Mouse (Mus musculus) neural tube, embryonic 15.5 days (tissue): ENCODE measurements around the gene Gm21970. TPM values are rescaled to one million over a fixed set of nuclear protein-coding genes. Genes with fewer than 3 reads are reported as not detected.

Source experiments
- ATAC-seq: fragments of 200-750 bp; cut with Nextera tagmentation; 2 replicates; pipeline ENCODE4 v1.8.0; 2017; ENCODE audit warnings: mild to moderate bottlenecking, moderate TSS enrichment, moderate library complexity; ENCODE audit not compliant: low FRiP score
- H3K27ac ChIP-seq: fragments of 300-500 bp; sonication (generic); replicated peaks from 2 replicates; pipeline ENCODE4 v1.5.1; 2015; ENCODE audit warnings: mild to moderate bottlenecking, inconsistent platforms
- H3K27me3 ChIP-seq: fragments of 300-500 bp; sonication (generic); replicated peaks from 2 replicates; pipeline ENCODE4 v1.6.1; 2015; ENCODE audit warnings: inconsistent platforms
- H3K36me3 ChIP-seq: fragments of 300-500 bp; sonication (generic); 2 replicates; pipeline ENCODE4 v1.6.1; 2015; ENCODE audit warnings: inconsistent platforms
- H3K4me1 ChIP-seq: fragments of 300-500 bp; sonication (generic); 2 replicates; pipeline ENCODE4 v1.6.1; 2015; ENCODE audit warnings: inconsistent platforms
- H3K4me2 ChIP-seq: fragments of 300-500 bp; sonication (generic); 2 replicates; pipeline ENCODE4 v1.6.1; 2015; ENCODE audit warnings: inconsistent platforms, mild to moderate bottlenecking, moderate library complexity
- H3K4me3 ChIP-seq: fragments of 300-500 bp; sonication (generic); replicated peaks from 2 replicates; pipeline ENCODE4 v1.5.1; 2015; ENCODE audit warnings: mild to moderate bottlenecking, inconsistent platforms
- H3K9ac ChIP-seq: fragments of 300-500 bp; sonication (generic); replicated peaks from 2 replicates; pipeline ENCODE4 v1.6.1; 2015; ENCODE audit warnings: mild to moderate bottlenecking, inconsistent platforms
- H3K9me3 ChIP-seq: fragments of 300-500 bp; sonication (generic); replicated peaks from 2 replicates; pipeline ENCODE4 v1.6.1; 2016; ENCODE audit warnings: inconsistent platforms
- WGBS: fragments of 180-500 bp; shearing (Covaris S2); methylation state at CpG from one replicate; pipeline ENCODE4 v1.1.7; 2015; ENCODE audit warnings: mixed read lengths; 5-methylcytosine and 5-hydroxymethylcytosine counted together
- polyA plus RNA-seq: library from polyadenylated mRNA; unstranded; fragments of >200 nt; fragmentation: Nextera tagmentation; extraction: Ambion mirVana; gene quantifications from 2 replicates; pipeline ENCODE4 v1.2.1, GENCODE M21; 2015

Gm21970 gene
- polyA plus RNA-seq, 1 experiment from 2014 or later: not detected

- Histone ChIP-seq H3K9me3 (no peaks in the 10 kb centered on the region), H3K36me3 (peaks cover 26% of the 10 kb centered on the region), H3K27ac (no peak overlapping the region), H3K27me3 (no peaks in the 10 kb centered on the region), H3K4me1 (no peaks in the 10 kb centered on the region), H3K4me2 (no peak overlapping the region), H3K9ac (no peak overlapping the region), H3K4me3 (no peak overlapping the region)
- 91% methylated on average over 10 of the region's 10 CpGs for WGBS
- ATAC-seq: no peak
These were observed 5.0 kb upstream of the Gm21970 start for GRCm38 (mm10) chr16:91386419-91387120.

GRCm38 (mm10) chr16:91387121-91387486 lies 4.4 kb upstream of the Gm21970 start:
- H3K36me3 ChIP-seq: peaks cover 31% of the 10 kb centered on the region
- H3K27me3 ChIP-seq: no peaks in the 10 kb centered on the region
- no peak overlapping the region for H3K4me3 ChIP-seq
- no peak overlapping the region for H3K9ac ChIP-seq
- WGBS: 82% methylated on average over 3 of the region's 3 CpGs
- no peaks in the 10 kb centered on the region for H3K4me1 ChIP-seq
- ATAC-seq: no peak
- H3K27ac ChIP-seq: no peak overlapping the region
- no peaks in the 10 kb centered on the region for H3K9me3 ChIP-seq
- no peak overlapping the region for H3K4me2 ChIP-seq

- Histone ChIP-seq H3K36me3 (peaks cover 56% of the 10 kb centered on the region), H3K9ac (no peak overlapping the region), H3K27ac (no peak overlapping the region), H3K27me3 (no peaks in the 10 kb centered on the region), H3K4me2 (no peak overlapping the region), H3K4me1 (no peaks in the 10 kb centered on the region), H3K9me3 (no peaks in the 10 kb centered on the region), H3K4me3 (no peak overlapping the region)
- WGBS: 95% methylated on average over 4 of the region's 4 CpGs
- ATAC-seq: no peak
These were observed 1.4 kb upstream of the Gm21970 start for GRCm38 (mm10) chr16:91390100-91390499.

- Histone ChIP-seq H3K27ac (no peak overlapping the region), H3K4me2 (no peak overlapping the region), H3K9ac (no peak overlapping the region), H3K36me3 (peaks cover 37% of the 10 kb centered on the region), H3K27me3 (no peaks in the 10 kb centered on the region), H3K4me3 (no peak overlapping the region), H3K9me3 (no peaks in the 10 kb centered on the region), H3K4me1 (no peaks in the 10 kb centered on the region)
- no peak for ATAC-seq
- 89% methylated on average over 4 of the region's 4 CpGs for whole genome bisulfite sequencing
These were observed 3.4 kb downstream of the Gm21970 start for GRCm38 (mm10) chr16:91394826-91395410.

GRCm38 (mm10) chr16:91395633-91396392 lies 4.3 kb downstream of the Gm21970 start:
- H3K4me3 ChIP-seq: no peak overlapping the region
- peaks cover 37% of the 10 kb centered on the region for H3K36me3 ChIP-seq
- 73% methylated on average over 8 of the region's 8 CpGs for WGBS
- no peaks in the 10 kb centered on the region for H3K9me3 ChIP-seq
- no peak overlapping the region for H3K4me2 ChIP-seq
- no peaks in the 10 kb centered on the region for H3K27me3 ChIP-seq
- H3K27ac ChIP-seq: no peak overlapping the region
- no peak for ATAC-seq
- H3K4me1 ChIP-seq: no peaks in the 10 kb centered on the region
- no peak overlapping the region for H3K9ac ChIP-seq

GRCm38 (mm10) chr16:91396844-91397537 lies 5.5 kb downstream of the Gm21970 start:
- Histone ChIP-seq H3K27me3 (no peaks in the 10 kb centered on the region), H3K27ac (no peak overlapping the region), H3K4me2 (no peak overlapping the region), H3K4me3 (no peak overlapping the region), H3K36me3 (peaks cover 29% of the 10 kb centered on the region), H3K9me3 (no peaks in the 10 kb centered on the region), H3K9ac (no peak overlapping the region), H3K4me1 (no peaks in the 10 kb centered on the region)
- 82% methylated on average over 10 of the region's 10 CpGs for WGBS
- ATAC-seq: no peak

GRCm38 (mm10) chr16:91398030-91398429 lies 6.5 kb downstream of the Gm21970 start:
- Histone ChIP-seq H3K4me1 (no peaks in the 10 kb centered on the region), H3K9ac (no peak overlapping the region), H3K27me3 (no peaks in the 10 kb centered on the region), H3K4me2 (no peak overlapping the region), H3K27ac (no peak overlapping the region), H3K36me3 (peaks cover 19% of the 10 kb centered on the region), H3K4me3 (no peak overlapping the region), H3K9me3 (no peaks in the 10 kb centered on the region)
- 86% methylated on average over 12 of the region's 12 CpGs for WGBS
- no peak for ATAC-seq

- H3K27me3 ChIP-seq: no peaks in the 10 kb centered on the region
- no peak overlapping the region for H3K4me3 ChIP-seq
- WGBS: 96% methylated on average over 7 of the region's 7 CpGs
- no peaks in the 10 kb centered on the region for H3K9me3 ChIP-seq
- H3K4me1 ChIP-seq: no peaks in the 10 kb centered on the region
- no peak for ATAC-seq
- no peak overlapping the region for H3K4me2 ChIP-seq
- peaks cover 16% of the 10 kb centered on the region for H3K36me3 ChIP-seq
- no peak overlapping the region for H3K27ac ChIP-seq
- no peak overlapping the region for H3K9ac ChIP-seq
These were observed 7.4 kb downstream of the Gm21970 start for GRCm38 (mm10) chr16:91398944-91399343.

- ATAC-seq: no peak
- Histone ChIP-seq H3K36me3 (peaks cover 9% of the 10 kb centered on the region), H3K4me1 (peaks cover 12% of the 10 kb centered on the region), H3K4me2 (no peak overlapping the region), H3K9ac (no peak overlapping the region), H3K27me3 (no peaks in the 10 kb centered on the region), H3K4me3 (no peak overlapping the region), H3K27ac (no peak overlapping the region), H3K9me3 (no peaks in the 10 kb centered on the region)
- 83% methylated on average over 6 of the region's 6 CpGs for WGBS
These were observed 10.1 kb downstream of the Gm21970 start for GRCm38 (mm10) chr16:91401569-91402165.

GRCm38 (mm10) chr16:91403784-91404183 lies 12.3 kb downstream of the Gm21970 start:
- H3K4me3 ChIP-seq: no peak overlapping the region
- 81% methylated on average over 9 of the region's 9 CpGs for WGBS
- no peaks in the 10 kb centered on the region for H3K27me3 ChIP-seq
- H3K9me3 ChIP-seq: no peaks in the 10 kb centered on the region
- no peak overlapping the region for H3K9ac ChIP-seq
- H3K4me1 ChIP-seq: peaks cover 18% of the 10 kb centered on the region
- H3K4me2 ChIP-seq: no peak overlapping the region
- peaks cover 9% of the 10 kb centered on the region for H3K36me3 ChIP-seq
- no peak for ATAC-seq
- H3K27ac ChIP-seq: no peak overlapping the region

- no peak overlapping the region for H3K27ac ChIP-seq
- no peak for ATAC-seq
- 93% methylated on average over 8 of the region's 8 CpGs for WGBS
- H3K4me1 ChIP-seq: peaks cover 18% of the 10 kb centered on the region
- H3K4me2 ChIP-seq: no peak overlapping the region
- no peak overlapping the region for H3K9ac ChIP-seq
- peaks cover 9% of the 10 kb centered on the region for H3K36me3 ChIP-seq
- no peaks in the 10 kb centered on the region for H3K9me3 ChIP-seq
- H3K27me3 ChIP-seq: no peaks in the 10 kb centered on the region
- H3K4me3 ChIP-seq: no peak overlapping the region
These were observed 12.7 kb downstream of the Gm21970 start for GRCm38 (mm10) chr16:91404187-91404586.
